Mouse (Mus musculus) testis, adult 2 months (tissue): ENCODE data around the gene Wrnip1. TPM values are rescaled to one million over a fixed set of nuclear protein-coding genes. Genes with fewer than 3 reads are reported as not detected.

Experiments
- H3K27ac ChIP-seq: fragments of 200-500 bp; 2 replicates; pipeline ENCODE4 v1.5.1; 2012; ENCODE audit warnings: low read depth, low read length; ENCODE audit not compliant: control insufficient read depth, insufficient read depth
- H3K27me3 ChIP-seq: fragments of 200-500 bp; 2 replicates; pipeline ENCODE4 v1.6.1; 2012; ENCODE audit warnings: mild to moderate bottlenecking, low read length, moderate library complexity; ENCODE audit not compliant: control insufficient read depth, insufficient read depth
- H3K36me3 ChIP-seq: fragments of 200-500 bp; 2 replicates; pipeline ENCODE4 v1.6.1; 2012; ENCODE audit warnings: mild to moderate bottlenecking, low read length; ENCODE audit not compliant: control insufficient read depth, insufficient read depth
- H3K4me1 ChIP-seq: fragments of 200-500 bp; 2 replicates; pipeline ENCODE4 v1.6.1; 2012; ENCODE audit warnings: low read length; ENCODE audit not compliant: control insufficient read depth, insufficient read depth
- H3K4me3 ChIP-seq: fragments of 200-500 bp; 2 replicates; pipeline ENCODE4 v1.5.1; 2012; ENCODE audit warnings: low read depth, mild to moderate bottlenecking, low read length, moderate library complexity, mixed read lengths; ENCODE audit not compliant: control insufficient read depth
- CTCF ChIP-seq: fragments of 200-500 bp; IDR thresholded peaks from 2 replicates; pipeline ENCODE4 v1.5.1; 2012; ENCODE audit warnings: low read depth, mild to moderate bottlenecking, inconsistent platforms, low read length, moderate library complexity; ENCODE audit not compliant: control insufficient read depth, insufficient read depth, insufficient replicate concordance
- POLR2A ChIP-seq: fragments of 200-500 bp; IDR thresholded peaks from 2 replicates; pipeline ENCODE4 v1.6.1; 2012; ENCODE audit warnings: low read depth, mild to moderate bottlenecking, inconsistent platforms, low read length, moderate library complexity; ENCODE audit not compliant: control insufficient read depth
- polyA plus RNA-seq: library from polyadenylated mRNA; depleted of rRNA; stranded (reverse); fragments of >200 nt; gene quantifications from 2 replicates; pipeline ENCODE4 v1.2.3, GENCODE M21; 2012

Wrnip1 gene
- polyA plus RNA-seq, 1 experiment = 6.5 TPM

GRCm38 (mm10) chr13:32841349-32841748, 39.5 kb downstream of the Wrnip1 start:
- TF ChIP-seq CTCF = no peak
- Histone ChIP-seq H3K27me3 (no peaks in the 10 kb centered on the region), H3K4me3 (no peak overlapping the region), H3K27ac (no peak overlapping the region), H3K36me3 (no peaks in the 10 kb centered on the region), H3K4me1 (no peaks in the 10 kb centered on the region)

GRCm38 (mm10) chr13:32846221-32846620, 44.4 kb downstream of the Wrnip1 start:
- Histone ChIP-seq H3K27ac (no peak overlapping the region), H3K36me3 (no peaks in the 10 kb centered on the region), H3K27me3 (no peaks in the 10 kb centered on the region), H3K4me1 (no peaks in the 10 kb centered on the region), H3K4me3 (no peak overlapping the region)
- TF ChIP-seq CTCF = no peak
- no peak for TF ChIP-seq POLR2A

- no peak overlapping the region for H3K27ac ChIP-seq
- H3K4me3 ChIP-seq = no peak overlapping the region
- no peaks in the 10 kb centered on the region for H3K27me3 ChIP-seq
- no peaks in the 10 kb centered on the region for H3K36me3 ChIP-seq
- H3K4me1 ChIP-seq = no peaks in the 10 kb centered on the region
- TF ChIP-seq POLR2A = no peak
- TF ChIP-seq CTCF = no peak
Measured at GRCm38 (mm10) chr13:32849092-32849491, 47.3 kb downstream of the Wrnip1 start.

- no peaks in the 10 kb centered on the region for H3K4me1 ChIP-seq
- no peak for TF ChIP-seq POLR2A
- TF ChIP-seq CTCF = no peak
- H3K36me3 ChIP-seq = no peaks in the 10 kb centered on the region
- H3K27me3 ChIP-seq = no peaks in the 10 kb centered on the region
- no peak overlapping the region for H3K27ac ChIP-seq
- no peak overlapping the region for H3K4me3 ChIP-seq
Measured at GRCm38 (mm10) chr13:32849531-32850123, 47.8 kb downstream of the Wrnip1 start.

GRCm38 (mm10) chr13:32850156-32850555, 48.3 kb downstream of the Wrnip1 start:
- no peak for TF ChIP-seq CTCF
- no peak for TF ChIP-seq POLR2A
- no peaks in the 10 kb centered on the region for H3K27me3 ChIP-seq
- no peak overlapping the region for H3K4me3 ChIP-seq
- no peaks in the 10 kb centered on the region for H3K36me3 ChIP-seq
- H3K4me1 ChIP-seq = no peaks in the 10 kb centered on the region
- H3K27ac ChIP-seq = no peak overlapping the region

GRCm38 (mm10) chr13:32850668-32851404, 49.0 kb downstream of the Wrnip1 start, which contains the start of gene Serpinb1a:
Gene Serpinb1a (minus strand): TSS chr13:32851185.
- H3K4me3 ChIP-seq = peak within 1 kb of the TSS; percentile 15; the same call in 1 of the 2 replicates
- H3K36me3 ChIP-seq = no peaks in the 10 kb centered on the region
- H3K4me1 ChIP-seq = no peaks in the 10 kb centered on the region
- no peak within 1 kb of the TSS for H3K27ac ChIP-seq
- no peaks in the 10 kb centered on the region for H3K27me3 ChIP-seq
- no peak for TF ChIP-seq CTCF
- TF ChIP-seq POLR2A = peak; percentile 43; the same call in 1 of the 2 replicates

GRCm38 (mm10) chr13:32851967-32852366, 50.1 kb downstream of the Wrnip1 start:
- TF ChIP-seq POLR2A (no peak), CTCF (peak; percentile 43; the same call in 1 of the 2 replicates)
- Histone ChIP-seq H3K36me3 (no peaks in the 10 kb centered on the region), H3K4me1 (no peaks in the 10 kb centered on the region), H3K27me3 (no peaks in the 10 kb centered on the region), H3K27ac (no peak overlapping the region), H3K4me3 (no peak overlapping the region)
